Mouse (Mus musculus) heart, postnatal 14 days (tissue): Measurements from ENCODE around the gene Grb10. TPM values are rescaled to one million over a fixed set of nuclear protein-coding genes. Genes with fewer than 3 reads are reported as not detected.

Source experiments
- DNase-seq, 2 experiments: peaks; one replicate each; pipeline ENCODE4 v3.0.0; 2021 to 2022
- intact Hi-C: fragments of 180-260 bp; cut with DNase I; formaldehyde crosslinking; loops from one replicate; pipeline ENCODE4 v1.15.1; 2025
- total RNA-seq, 2 experiments: library from RNA; stranded (reverse); gene quantifications; 2 replicates each; pipeline ENCODE4 v1.2.3; 2021

Gene Grb10
- total RNA-seq, 2 experiments from 2014 or later, result 138 to 163 TPM

DNA sequence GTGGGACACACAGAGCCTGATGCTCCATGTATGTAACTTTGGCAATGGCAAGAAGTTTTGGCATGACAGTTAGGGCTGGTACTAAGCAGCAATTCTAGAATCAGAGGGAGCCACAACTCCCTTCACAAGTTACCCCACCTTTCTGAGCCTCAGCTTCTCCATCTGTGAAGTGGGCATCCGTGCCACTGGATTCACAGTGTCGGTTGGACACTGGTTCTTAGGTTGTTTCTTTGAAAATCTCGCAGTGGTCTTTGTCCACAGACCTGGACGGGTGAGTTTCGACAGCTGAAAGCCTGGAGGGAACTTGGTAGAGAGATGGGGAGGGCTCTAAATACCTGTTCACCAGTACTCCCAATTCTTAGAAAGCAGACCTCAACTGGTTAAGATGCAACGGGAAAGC is 83.9 kb downstream of the Grb10 start:
- no peak for DNase-seq
- intact Hi-C loops, result no loop called here

DNA sequence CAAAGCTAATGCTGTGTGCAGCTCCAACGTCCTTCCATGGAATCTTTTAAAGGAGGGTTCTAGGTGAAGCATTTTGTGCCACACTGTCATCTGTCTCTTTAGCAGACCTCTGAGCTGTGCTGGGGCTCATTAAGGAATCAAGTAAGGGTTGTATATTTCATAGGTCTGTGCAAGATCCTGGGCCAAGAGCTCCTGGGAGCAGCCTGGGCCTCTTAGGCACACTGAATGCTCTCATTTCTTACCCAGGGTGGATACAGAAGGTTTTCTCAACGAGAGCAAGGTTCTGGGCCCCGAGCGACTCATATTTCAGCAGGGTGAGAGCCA is 84.4 kb downstream of the Grb10 start:
- intact Hi-C loops, result no loop called here

DNA sequence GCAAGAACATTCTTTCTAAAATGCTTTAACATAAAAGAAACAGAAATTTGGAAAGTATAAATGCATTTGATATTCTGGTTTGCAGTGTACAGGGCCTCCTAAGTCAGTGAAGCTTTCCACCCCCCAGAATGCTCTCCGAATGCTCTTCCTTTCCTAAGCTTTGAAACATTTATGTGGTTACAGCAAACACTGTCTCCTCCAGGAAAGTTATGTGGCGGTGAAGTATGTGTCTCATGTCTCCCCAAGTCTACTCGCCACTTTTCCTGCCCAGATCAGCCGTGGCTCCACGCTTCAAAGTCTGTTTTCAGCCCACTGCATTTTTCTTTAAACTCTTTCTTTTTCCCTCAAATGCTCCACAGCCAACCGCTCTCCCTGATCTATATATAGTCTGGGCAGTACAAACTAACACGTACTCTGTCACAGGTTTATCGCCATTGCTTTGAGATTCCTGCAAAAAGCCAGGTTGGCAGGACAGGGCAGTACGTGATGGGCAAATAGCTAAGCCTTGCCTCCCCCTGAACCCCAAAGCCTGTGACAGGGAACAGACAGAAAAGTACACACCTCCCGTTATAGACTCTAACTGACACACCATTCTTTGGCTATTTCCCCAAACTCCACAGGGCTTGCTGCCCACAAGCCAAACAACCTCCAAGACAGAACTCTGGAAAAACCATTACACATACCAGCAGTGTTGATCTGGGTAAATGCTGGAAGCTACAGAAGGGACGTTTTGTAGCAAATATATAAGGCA is 84.9 kb downstream of the Grb10 start:
- no peak for DNase-seq
- intact Hi-C loops, result no loop called here

More for the DNA sequence above, 84.4 kb downstream of the Grb10 start:
- DNase-seq, result no peak

DNA sequence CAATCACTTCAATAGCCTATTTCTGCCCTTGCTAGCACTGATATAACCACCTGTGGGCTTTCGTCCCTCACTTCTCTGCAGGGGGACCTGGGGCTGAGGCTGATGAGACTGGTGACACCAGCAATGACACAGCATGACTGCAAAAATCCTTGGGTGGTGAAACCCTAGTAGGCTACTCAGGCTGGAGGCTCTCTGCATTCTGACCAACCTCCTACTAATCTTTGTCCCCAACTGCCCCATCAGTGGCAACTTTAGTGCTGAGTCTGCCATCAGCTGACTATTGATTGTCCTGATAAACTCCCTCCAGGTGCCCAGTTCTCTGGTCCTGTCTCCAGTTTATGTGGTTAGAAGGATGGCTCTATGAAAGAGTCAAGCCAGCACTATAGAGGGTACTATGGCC is 85.9 kb downstream of the Grb10 start:
- intact Hi-C loops, result no loop called here
- DNase-seq, result no peak

DNA sequence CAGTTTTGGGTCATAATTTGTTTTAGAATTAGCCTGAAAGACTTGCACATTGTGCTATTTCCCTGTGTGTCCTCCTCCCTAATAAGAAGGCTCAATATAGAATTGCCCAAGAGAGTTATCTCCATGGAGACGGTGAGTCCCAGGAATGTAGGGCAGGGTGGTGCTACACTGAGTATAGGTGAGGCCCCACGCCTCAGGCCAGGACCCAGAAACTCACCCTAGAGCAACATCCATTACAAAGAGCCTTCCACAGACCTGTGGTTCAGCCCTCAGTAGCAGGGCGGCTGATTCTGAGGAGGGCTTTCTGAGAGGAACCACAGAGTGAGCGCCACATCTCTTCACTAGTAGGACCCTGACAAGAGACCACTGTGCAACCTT is 89.5 kb downstream of the Grb10 start:
- intact Hi-C loops, result no loop called here
- no peak for DNase-seq

DNA sequence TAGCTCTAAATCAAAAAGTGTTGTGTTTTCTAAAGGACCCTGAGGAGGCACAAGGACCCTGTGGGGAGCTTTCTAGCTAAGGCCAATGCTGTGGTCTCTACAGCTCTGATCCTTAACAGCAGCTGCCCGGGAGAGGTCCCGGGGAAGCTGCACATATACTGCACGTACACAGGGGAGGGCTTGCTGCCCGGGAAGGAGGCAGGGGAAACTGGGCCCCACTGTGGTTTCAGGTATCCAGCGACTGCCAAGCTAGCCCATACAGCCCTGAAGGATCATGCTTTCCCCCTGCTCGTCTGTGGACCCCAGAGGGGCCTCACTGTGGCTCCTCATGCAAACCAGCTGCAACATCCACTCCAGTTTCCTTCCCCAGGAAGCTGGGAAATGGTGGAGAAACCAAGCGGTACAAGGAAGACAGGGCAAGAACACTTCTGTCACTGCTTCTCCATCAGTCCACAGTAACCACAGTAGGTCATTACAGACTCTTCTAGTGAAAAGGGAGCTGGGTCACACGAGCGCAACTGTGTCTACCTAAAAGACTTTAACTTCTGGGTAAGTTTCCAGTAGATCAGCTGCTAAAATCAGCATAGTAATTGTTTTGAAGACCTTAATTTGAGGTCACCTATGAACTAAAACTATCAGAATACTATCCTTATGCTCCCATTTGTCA is 90.0 kb downstream of the Grb10 start:
- intact Hi-C loops, result no loop called here
- DNase-seq, result no peak

DNA sequence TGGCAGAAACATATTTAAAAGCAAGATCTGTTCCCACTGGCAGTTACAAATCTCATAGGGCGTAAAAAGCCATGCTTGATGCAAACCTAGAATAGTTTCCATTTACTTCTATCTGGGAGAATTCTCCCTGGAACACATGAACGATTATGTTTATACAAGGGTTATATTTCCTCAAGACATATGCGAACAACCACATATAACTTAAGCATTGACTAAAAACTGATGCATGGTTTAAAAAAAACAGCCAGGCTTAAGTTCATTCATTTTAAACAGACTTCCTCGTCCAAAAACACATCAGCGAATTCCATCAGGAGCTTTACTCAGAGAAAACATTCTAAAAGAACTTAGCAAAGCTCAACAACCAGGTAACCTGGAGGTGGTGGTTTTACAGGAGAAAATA is 90.6 kb downstream of the Grb10 start:
- no peak for DNase-seq
- intact Hi-C loops, result no loop called here

DNA sequence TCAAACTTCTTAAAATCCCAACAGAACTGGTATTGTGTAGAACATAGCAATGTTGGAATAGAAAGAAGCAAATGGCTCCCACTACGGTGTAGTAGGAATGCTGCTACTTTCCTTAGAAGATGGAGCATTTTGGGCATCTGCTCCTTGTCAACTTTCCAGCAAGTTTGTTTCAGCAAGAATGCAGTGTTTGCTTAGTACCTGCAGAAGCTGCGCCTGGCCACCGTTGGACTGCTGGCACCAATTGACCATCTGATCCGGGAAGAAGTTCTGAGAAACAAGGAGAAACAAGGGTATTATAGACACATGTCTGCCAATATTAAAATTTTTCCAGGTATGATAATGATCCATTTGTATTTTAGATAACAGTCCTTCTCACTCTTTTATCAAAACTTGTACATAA is 92.7 kb downstream of the Grb10 start:
- intact Hi-C loops, result no loop called here
- no peak for DNase-seq

DNA sequence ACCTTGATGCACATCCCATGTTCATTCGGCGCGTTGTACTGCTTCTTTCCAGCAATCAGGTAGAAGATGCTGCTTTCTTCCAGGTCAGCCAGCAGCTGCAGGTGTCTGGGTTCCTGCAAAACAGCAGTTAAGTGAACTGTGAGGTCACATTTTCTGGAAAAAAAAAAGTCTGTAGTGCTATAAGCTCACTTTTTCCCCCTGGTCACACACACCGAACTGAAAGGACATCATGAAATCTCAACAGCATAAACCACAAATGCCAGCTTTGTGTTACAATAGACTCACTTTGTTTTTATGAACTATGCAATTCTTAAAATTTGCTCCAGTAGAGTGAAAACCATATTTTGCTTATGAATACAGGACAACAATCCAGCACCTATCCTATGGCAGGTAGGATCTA is 93.7 kb downstream of the Grb10 start:
- no peak for DNase-seq
- intact Hi-C loops, result no loop called here

DNA sequence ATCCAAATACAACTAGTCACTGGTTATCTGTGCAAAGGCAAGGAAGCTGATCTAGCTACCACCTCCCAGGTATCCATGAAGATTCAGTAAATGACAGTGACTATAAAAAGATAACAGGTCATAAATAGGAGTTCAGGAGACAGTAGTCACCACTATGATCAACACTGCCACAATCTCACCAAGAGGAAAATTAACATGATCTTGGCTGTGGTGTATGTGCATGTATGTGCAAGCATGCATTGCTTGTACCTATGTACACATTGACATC is 94.5 kb downstream of the Grb10 start:
- intact Hi-C loops, result no loop called here
- no peak for DNase-seq

DNA sequence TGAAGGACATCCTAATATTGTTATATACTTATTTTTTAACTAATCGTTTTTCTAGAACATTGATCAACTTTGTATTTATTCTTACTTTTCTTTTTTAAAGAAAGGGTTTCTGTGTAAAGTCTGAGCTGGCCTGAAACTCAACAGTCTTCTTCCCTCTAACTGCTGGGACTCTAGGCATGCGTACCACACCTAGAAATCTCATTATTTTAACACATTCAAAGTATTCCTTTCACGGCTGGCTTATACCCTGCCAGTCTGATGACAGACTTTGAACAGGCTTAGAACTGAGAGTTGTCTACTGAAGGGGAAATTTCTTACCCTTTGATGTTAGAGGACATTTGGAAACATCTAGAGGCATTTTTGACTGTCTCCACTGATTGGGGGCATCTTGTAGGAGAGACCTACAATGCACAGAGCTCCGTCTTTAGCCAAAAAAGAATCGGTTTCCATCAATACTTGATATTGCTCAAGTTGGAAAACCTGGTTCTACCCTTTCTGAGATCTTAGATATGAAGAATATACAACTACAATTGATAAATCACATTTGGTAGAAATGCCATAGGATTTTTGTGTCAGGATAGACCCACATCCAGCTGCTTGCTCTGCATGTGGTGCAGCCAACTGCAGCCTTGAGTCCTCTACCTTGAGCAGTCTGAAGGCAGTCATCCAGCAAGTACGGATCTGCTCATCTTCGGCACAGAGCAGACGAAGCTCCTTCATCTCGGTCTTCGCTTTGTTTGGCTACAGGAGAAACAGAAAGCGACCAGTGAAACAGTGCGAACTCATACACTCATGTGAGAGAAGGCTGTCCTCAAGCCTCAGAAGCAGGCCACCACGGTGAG is 95.0 kb downstream of the Grb10 start:
- no peak for DNase-seq
- intact Hi-C loops, result no loop called here

DNA sequence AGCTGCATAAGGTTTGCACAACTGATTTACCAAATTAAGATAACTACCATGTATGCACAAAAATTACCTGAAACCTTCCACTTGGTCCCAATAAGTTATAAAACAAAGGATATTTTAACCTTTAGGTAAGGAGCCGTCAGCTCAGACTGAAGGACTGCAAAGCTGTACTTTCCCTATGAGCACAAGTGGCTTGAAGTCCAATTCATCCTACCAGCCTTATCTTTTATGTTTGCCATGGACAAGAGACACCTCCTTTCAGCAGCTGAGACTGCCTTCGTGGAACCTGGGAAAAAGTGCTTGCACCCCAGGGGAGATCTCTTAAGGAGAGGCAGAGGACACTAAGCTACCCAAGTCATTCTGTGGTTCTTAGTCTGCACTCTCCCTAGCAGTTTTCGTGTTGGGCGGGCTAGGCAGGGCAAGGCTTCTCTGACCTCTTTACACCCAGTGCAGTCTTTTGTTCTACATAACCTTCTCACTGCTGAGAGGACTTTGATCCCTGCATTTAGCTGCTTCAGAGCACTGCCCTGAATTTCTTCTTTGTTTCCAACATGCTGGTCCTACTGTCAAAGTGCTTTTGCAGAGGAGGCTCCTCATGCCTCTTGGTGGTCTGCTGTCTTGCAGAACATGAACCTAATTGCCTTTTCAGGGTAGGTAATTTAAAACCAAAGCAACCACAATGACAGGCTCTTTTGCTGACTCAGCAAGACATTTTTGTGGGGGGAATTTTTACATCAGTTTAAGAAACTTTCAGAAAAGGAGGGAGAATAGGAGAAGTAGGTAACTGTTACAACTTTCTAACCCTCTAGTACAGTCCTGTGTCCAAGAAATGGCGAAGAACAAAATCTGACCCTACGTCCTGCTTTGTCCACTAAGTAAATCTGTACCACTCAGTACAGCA is 95.9 kb downstream of the Grb10 start:
- no peak for DNase-seq

DNA sequence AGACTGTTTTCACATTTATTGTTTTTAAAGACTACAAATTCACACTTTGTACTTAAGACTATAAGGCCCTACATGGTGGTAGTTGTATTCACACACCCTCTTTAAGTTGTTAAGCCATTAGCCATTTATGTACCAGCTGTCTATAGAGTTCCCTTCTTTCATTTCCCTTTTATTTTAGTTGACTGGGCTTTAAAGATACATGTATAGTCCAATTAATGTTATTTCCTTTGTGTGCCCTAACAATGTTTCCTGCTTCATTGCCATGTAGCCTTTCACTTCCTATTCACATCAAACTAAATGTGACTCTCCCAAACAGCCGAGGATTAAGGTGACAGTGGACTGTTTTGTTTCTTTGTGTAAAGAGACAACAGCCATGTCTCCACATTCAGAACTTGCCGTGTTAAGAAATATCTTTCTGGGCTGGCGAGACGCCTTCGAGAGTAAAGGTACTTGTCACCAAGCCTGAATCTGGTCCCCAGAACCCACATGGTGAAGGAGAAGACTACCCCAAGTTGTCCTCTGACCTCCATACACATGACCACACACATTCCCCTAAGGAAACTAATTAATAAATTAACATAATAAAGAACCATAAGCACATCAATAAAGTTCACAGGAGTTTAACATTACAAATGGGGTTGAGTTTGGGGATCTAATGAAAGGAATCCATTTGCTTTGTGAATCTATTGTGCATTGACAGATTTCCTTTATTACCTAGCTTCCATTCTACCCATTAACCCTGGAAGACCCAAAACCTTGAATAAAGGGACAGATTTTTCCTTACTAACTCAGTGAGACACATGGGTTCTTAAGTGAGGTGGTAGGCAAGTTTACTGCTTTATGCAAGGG is 97.4 kb downstream of the Grb10 start:
- no peak for DNase-seq

More for the DNA sequence above, 95.9 kb downstream of the Grb10 start:
- intact Hi-C loops, result no loop called here

DNA sequence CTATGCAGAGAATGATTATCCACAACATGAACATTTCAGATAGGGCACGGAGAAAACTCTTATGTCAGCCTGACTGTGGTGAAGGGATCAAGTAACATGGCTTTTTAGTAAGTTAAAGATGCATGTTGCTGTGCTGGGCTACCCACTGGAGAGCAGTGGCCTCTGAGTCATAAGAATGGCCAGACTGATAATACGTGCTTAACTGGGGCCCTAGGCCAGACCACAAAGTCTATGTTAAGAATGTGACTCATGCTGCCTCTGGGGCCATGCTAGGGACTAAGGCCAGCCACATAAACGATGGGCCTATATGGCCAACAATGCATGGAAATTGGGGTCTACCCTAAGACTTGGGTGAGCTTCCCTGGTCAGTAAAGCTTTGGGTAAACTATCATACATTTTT is 98.9 kb downstream of the Grb10 start:
- no peak for DNase-seq
- intact Hi-C loops, result no loop called here

More for the DNA sequence above, 97.4 kb downstream of the Grb10 start:
- intact Hi-C loops, result no loop called here

DNA sequence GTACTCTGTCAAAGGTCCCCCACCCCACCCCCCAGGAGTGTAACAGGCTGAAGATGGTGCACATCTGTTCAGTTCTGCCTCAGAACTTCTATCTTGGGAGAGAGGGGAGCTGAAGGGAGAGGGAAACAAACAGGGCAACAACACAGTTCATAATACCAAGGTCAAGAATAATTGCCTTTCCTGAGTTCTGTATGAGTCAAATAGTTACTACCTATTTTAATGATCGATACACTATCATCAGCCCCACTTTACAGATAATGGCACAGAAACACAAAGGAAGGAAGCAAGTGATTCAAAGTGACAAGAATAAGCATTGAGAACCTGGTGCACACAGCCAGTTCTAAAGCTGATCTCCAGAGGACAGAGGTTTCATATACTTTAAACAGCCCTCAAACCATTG is 99.9 kb downstream of the Grb10 start:
- DNase-seq, result no peak
- intact Hi-C loops, result no loop called here

DNA sequence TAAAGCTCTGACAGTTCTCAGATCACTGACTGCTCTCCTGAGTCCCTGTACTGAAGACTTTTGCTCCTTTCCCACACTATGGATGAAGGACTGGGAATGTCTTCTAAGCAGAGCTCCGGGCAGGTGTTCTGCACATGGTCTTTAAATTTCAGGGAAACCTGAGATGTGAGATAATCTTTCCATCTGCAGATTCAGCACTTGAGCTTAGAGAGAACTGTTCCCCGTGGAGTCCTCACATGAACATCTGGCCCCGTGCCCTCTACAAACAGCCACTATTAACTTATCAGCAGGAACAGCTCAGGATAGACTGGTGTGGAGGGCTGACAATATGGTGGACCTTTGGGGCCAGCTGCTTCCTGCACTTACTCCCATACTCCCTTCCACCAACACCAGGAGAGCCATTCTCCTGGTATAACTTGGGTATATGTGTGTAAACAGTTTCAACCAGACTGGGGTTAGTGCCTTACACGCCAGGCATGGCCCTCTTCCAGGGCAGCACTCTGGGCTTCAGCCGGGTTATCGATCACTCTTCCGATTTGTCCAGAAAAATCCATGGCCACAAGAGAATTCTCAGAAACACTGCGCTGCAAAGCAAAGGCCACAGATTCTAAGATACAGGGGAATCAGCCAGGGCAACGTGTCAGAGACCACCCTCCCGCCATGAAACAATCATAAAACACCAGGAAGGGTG is 101.0 kb downstream of the Grb10 start:
- intact Hi-C loops, result no loop called here
- no peak for DNase-seq

DNA sequence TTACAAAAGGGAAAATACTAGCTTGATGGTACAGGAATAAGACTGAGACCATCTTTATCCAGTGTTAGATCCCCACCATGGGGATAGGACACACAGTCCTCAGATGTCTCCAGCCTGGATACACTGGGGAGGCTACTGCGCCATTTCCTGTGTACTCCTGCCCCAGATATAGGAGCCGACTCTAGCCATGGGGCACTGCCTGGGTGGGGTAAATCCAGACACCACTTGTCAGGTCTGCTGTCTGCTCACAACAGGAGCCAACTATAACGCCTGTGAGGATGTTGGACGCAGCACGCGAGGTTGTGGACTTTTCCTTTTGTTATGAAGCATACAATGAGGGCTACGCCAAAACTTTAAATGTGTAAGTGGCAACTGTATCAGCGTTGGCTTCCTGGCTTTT is 103.7 kb downstream of the Grb10 start:
- no peak for DNase-seq
- intact Hi-C loops, result no loop called here

DNA sequence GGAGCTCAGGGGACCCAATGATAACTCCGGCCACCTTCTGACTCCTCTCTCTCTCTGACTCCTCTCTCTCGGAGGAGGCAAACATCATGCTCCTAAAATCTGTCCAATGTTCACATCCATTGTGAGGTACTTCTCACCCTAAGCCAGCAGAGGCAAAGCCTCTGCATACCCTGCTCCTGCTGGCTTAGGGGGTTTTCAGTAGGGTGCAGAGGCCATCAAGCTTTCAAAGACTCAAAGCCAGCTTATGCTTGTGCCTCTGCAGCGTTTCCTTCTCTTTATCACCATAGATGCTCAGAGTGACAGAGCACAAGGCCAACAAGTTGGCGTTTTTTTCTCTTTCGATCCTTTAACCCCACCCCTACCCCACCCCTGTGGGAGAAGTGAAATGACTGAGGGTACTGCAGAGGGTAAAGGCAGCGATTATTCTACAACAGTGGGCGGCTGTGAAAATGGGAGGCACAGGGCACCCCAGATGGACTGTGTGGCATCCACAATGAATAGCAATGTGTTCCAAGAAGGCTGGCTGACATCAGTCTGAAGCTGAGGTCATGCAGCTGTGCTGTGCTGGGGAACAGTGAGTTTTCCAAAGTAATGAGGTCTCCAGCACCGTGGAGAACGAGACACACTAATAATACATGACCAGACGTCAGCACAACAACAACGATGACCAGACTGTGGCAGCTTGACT is 106.2 kb downstream of the Grb10 start:
- intact Hi-C loops, result no loop called here
- no peak for DNase-seq

DNA sequence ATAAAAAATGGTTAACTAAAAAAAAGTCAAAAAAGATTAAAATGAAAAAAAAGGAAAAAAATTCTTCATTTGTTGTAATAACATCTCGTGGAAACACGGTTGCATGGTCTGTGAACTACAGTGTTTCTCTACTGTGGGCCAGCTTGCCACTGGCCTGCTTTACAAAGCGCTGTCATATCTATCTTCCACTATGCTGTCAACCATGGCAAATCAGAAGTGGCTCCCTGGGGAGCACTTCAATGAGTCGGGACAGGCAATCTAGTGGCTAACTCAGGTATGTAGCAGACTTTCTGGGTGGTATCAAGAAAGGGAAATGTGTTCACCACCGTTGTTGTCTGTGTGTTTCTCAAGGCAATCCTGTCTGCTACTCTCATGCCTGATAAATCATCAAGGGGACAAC is 106.8 kb downstream of the Grb10 start:
- intact Hi-C loops, result no loop called here
- DNase-seq, result no peak
